Mouse (Mus musculus) layer of hippocampus, postnatal 25 days (tissue): ENCODE results near the gene Kcnn3. TPM values are rescaled to one million over a fixed set of nuclear protein-coding genes. Genes with fewer than 3 reads are reported as not detected.

Source experiments
- DNase-seq, 2 experiments: peaks; one replicate each; pipeline ENCODE4 v3.0.0; 2022; ENCODE audit warnings: mixed read lengths in 2 of 2, low spot score in 1 of 2; ENCODE audit errors: extremely low spot score in 1 of 2
- total RNA-seq, 2 experiments: library from RNA; stranded (reverse); gene quantifications; 2 replicates each; pipeline ENCODE4 v1.2.3; 2021

The Kcnn3 gene
- total RNA-seq, 2 experiments from 2014 or later, result 22.9 to 23.5 TPM

DNA sequence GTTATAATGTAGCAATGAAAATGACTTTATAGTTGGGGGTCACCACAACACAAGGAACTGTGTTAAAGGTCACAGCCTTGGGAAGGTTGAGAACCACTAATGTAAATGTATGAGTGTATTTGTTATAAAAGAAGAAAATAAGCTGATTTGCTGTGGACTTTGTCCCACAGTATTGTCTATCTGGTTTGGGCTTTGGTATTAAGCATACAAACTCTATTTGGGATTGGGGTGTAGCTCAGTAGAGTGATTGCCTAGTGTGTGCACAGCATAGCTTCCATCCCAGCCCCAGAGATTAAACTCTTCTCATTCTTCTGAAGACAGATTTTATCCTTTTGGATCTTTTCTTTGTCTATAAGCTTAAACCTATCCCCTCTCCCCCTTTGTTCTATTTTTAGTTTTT lies 202.1 kb downstream of the Kcnn3 start:
- no peak for DNase-seq

DNA sequence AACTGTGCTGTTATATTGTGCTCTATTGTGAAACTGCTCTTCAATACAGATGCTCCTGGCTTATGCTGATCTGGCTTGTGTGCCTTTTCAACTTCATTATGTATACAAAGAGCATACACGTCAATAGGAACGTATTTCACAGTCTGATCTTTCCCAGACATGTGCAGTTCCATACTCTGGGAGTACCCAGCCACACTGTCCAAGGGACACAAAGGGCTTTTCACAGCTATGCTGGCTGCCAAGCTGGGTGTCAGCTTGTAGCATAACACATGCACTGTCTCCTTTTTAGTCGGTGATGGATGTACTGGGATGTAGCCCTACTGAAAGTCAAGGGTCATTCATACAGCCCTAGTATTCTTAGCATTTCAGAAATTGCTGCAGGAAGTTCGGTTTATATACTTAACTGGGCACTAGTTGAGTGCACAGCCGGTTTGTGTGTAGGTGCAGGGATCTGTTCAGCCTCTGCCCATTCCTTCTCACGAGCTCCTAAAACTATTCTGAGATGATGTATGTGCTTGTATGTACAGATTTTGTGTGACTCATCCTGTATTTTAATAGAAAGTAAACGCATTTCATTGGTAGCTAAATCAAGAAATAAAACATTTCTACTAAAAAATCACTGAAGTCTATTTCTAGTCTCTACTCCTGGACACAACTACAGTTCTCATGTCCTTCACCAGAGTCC lies 203.6 kb downstream of the Kcnn3 start:
- DNase-seq, result no peak

Other genes starting within 250 kb of the Kcnn3 start
- 10 to 100 TPM; 39.5 to 49.3 TPM for gene Slc50a1, start 249.6 kb upstream of the Kcnn3 start, total RNA-seq
- 1 to 10 TPM; 7.1 to 7.6 TPM for gene Efna1, start 239.0 kb upstream of the Kcnn3 start, total RNA-seq
- gene Efna3, start 197.2 kb upstream of the Kcnn3 start, total RNA-seq, result 10 to 100 TPM; 77.1 to 82.6 TPM
- gene Efna4, start 182.1 kb upstream of the Kcnn3 start, total RNA-seq, result under 1 TPM; 0.68 to 0.98 TPM
- 100 to 1,000 TPM; 109 to 112 TPM for gene Adam15, start 170.2 kb upstream of the Kcnn3 start, total RNA-seq
- under 1 TPM; 0.20 to 0.42 TPM for gene Dcst2, start 158.2 kb upstream of the Kcnn3 start, total RNA-seq
- gene Dcst1, start 154.9 kb upstream of the Kcnn3 start, total RNA-seq, result not detected
- gene Zbtb7b, start 125.4 kb upstream of the Kcnn3 start, total RNA-seq, result 10 to 100 TPM; 12.3 to 14.4 TPM
- gene Lenep, start 117.4 kb upstream of the Kcnn3 start, total RNA-seq, result 1 to 10 TPM; 3.7 to 5.0 TPM
- gene Flad1, start 108.3 kb upstream of the Kcnn3 start, total RNA-seq, result 10 to 100 TPM; 32.4 to 33.3 TPM
- 1 to 10 TPM; 2.4 to 3.0 TPM for gene Cks1b, start 101.8 kb upstream of the Kcnn3 start, total RNA-seq
- 10 to 100 TPM; 11.9 to 13.5 TPM for gene Shc1, start 101.7 kb upstream of the Kcnn3 start, total RNA-seq
- gene Pygo2, start 90.0 kb upstream of the Kcnn3 start, total RNA-seq, result 10 to 100 TPM; 55.4 to 59.7 TPM
- 10 to 100 TPM; 40.0 to 46.4 TPM for gene Pbxip1, start 83.5 kb upstream of the Kcnn3 start, total RNA-seq
- gene Pmvk, start 65.6 kb upstream of the Kcnn3 start, total RNA-seq, result 10 to 100 TPM; 31.3 to 37.9 TPM
- 100 to 1,000 TPM; 104 to 112 TPM for gene Adar, start 194.9 kb downstream of the Kcnn3 start, total RNA-seq
- gene Chrnb2, start 244.5 kb downstream of the Kcnn3 start, total RNA-seq, result 10 to 100 TPM; 28.2 to 30.5 TPM